Mouse (Mus musculus): ENCODE measurements at regions not wholly inside any gene's neighbourhood (a gene's known extent, or its start where the extent isn't known, plus 50 kb on each side); places are given as distances from the start of the nearest gene placed in this dataset.

DNA sequence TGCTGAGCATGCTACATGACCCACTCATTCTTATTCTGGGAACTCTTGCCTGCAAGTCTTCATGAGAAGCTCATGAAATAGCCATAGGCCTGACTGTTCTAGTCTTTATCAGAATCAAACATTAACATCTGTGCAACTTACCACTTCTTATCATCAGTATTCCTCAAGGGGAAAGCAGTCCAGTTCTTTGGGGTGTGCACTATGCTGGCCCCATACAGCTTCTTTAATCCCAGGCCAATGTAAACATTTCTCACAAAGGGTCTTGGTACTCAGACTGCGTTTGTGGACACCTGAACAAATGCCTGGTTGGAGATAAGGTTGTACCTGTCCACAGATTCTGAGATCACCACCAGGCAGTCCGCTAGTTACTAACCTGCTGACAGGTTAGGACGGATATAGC, 51.3 kb downstream of the 3110018I06Rik start:
- intact Hi-C loops (cut with DNase I) = no loop called here
- DNase-seq = no peak

DNA sequence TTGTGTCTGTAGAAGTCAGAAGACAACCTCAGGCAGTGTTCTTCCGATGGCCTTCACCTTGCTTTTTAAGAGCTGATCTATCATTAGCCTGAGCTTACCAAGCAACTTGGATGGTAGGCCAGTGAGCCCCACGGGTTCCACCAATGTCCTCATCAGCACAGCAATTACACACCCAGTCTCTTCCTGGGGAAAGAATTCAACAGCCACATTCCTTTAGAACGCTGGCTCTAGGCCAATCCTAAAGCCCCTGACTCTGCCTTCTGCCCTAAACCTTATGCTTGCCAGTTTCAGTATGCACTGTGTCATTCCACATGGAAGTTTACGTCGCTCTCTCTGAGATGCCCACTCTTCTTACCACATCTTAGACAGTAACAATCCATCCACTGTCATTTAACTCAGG, 52.8 kb downstream of the 3110018I06Rik start:
- intact Hi-C loops (cut with DNase I) = no loop called here
- DNase-seq = no peak

DNA sequence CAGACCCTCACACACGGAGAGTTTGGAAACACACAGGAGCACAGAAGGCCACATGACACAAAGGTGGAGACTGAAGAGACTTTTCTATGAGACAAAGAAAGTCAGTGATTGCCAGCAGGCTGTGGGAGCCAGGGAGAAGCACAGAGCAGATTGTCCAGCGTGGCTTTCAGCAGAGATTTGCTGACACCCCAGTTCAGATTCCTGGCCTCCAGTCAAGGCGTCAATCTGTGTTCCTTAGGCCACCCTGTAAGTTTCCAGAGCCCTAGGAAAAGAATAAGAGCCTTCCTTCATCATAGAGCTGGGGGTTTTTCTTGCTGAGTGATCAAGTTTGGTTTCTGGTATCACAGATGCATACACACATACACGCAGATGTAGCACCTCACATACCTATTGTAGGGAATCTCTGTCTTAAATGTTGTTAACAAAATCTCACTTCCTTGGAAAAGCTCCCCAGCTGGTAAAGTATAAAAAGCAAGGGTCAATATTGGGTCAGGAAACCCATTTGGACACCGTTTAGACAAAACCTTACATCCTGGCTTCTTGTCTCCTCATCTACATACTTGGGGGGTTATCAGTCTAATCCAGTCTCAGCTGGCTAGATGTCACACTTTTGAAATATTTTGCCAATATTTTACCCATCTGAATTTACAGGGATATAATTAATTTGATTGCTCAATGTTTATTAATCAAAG, 58.9 kb downstream of the 3110018I06Rik start:
- no peak for DNase-seq
- intact Hi-C loops (cut with DNase I) = no loop called here

DNA sequence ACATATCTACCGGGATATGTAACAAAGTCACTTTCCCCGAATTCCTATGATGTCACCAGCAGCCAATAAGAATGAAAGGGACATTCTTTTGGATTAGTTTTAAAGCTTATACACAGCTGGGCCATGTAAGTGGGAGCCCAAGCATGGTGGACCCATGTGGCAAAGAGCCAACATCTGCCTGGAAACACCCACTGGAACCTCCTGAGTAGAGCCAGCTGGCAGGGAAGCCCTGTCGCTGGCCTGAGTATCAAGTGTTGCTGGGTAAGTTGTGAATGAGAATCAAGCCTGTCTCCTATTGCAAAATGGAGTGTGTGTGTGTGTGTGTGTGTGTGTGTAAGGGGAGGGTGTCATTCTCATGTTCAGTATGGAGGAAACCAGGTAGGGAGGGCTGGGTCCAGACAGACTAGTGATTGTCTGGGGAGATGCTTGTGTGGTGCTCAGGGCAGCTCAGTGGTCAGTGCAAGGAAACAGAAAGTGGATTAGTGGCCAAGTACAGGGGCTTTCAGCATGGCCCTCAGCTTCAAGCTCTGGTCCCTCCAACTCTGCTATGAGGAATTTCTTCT, 59.5 kb downstream of the 3110018I06Rik start:
- DNase-seq = no peak
- intact Hi-C loops (cut with DNase I) = no loop called here

DNA sequence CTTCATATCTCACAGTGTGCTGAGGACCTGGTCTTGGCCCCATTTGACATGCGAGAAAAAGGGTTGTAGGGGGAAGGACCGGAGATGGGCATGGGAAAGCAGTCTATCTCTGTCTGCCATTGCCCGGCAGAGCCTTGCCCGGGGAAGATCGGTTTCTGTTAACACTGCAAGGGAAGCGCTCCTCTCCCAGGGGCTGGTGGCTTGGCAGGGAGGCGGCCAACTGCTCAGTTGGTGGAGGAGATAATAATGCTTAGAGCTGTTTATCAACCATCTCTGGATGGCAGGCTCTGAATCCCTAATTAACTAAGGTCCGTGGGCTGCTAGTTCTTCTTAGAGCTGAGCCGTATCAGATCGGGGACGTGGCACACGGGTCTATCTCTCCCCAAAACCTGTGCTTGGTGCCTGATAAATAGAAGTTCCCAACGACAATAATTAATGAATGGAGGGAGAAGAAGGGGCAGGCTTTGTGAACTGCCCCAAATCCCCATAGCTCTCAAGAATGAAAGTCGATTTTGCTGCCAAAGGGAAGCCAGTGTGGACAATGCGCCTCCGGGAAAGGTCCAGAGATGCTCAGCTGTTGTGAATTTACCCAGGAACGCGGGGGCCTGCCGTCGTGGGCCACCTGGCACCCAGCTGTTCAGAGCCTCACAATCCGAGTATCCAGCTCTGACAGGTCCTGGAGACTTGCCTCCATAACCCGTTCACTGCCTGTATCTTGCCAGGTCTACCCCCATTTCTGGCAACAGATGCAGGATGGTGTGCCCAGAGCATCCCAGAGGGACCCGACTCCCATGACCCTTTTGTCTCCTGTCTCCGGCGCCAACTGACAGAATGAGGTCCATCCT, 61.2 kb downstream of the 3110018I06Rik start:
- DNase-seq = no peak
- intact Hi-C loops (cut with DNase I) = no loop called here

DNA sequence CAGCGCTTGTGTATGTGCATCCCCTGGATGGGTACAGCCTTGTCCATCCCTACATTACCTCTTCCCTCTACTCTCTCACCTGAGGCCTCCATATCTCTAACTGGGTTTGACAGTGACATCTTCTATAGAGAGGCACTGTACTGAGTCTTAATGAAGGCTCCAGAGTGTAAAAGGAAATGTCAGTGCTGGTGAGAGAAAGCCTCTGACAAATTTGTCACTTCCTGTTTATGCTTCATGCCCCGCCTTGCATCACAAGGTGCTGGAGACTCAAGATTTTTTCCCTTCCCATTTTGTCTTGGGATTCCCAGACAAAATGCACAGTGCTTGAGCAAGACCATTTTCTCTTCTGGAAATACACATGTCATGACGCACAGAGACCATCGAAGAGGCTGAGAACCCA, 70.8 kb downstream of the 3110018I06Rik start:
- no peak for DNase-seq
- intact Hi-C loops (cut with DNase I) = no loop called here

DNA sequence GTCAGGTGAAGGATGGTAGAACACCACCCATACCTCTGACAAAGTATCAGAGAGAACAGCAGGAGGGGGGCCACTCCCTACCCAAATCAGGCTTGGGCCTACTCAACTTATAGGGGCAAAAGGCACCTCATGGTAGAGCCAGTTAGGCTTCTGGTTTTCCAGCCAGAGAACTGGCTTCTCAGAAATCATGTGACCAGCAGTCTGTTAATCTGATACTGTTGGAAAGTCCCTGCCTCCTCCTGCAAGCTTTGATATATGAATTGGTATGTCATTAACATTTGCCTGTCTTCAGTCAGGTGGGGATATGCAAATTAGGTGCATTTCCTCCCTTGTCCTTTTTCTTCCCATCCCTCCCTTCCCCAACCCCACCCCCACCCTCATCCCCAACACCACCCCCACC, 71.7 kb downstream of the 3110018I06Rik start:
- no peak for DNase-seq
- intact Hi-C loops (cut with DNase I) = no loop called here

DNA sequence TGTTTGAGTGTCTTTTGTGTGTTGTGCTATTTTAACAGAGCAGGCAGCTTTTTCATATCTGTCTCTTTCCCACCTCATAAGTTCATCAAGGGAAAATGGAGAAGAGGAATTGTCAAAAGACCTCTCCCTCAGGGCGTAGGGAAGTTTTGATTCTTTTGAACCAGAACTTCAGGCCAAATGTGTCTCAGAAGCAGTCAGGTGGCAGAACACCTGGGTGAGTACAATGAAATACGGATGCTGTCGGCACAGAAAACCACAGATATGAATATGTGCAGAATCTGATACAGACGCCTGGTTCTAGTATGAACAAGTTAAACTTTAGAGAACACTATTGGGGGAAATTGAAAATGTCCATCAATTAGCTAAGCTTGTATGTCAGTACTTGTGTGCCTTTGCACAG, 84.2 kb downstream of the 3110018I06Rik start:
- intact Hi-C loops (cut with DNase I) = no loop called here
- no peak for DNase-seq

DNA sequence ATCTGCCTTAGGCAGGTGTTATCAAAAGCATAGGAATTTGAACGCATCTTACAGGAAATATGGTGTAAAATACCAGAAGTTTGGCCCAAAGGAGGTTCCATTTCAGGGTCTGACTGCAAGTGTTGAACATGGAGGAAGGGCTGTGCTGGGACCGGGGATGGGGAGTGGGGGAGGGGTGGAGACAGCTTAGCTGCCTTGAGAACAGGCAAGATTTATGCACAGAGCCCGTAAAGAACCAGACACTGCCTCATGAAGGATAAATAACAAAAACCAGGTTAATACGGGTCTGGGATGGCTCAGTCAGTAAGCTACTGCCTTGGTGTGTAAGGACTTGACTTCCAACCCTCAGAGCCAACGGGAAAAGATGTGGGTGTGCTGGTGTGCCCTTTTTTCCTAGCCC, 91.1 kb downstream of the 3110018I06Rik start:
- no peak for DNase-seq
- intact Hi-C loops (cut with DNase I) = no loop called here

DNA sequence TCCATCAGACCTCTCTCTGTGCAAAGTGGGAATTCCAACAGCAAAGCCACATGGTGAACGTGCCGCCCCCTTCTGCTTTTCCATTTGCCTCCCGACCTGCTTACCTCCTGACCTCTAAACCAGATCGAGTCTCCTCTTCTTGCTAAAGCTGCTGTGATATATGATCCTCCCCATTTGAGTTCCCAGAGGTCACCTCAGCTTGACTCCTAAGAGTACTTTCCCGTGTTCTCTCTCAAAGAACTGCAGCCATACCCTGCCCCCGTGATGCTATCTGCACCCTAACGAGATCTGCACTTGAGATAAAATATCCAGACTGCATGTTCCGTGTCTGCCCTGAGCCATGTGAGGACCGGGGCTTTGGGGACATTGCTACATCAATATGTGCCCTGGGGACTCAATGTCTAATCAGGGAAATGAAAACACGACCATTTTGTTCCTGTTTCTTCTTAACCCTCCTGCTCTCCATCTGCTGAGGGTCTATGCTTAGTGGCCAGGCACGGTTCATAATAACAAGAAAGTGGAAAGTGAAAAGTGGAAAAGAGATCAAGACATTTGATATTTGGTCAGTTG, 94.8 kb downstream of the 3110018I06Rik start:
- DNase-seq = no peak
- intact Hi-C loops (cut with DNase I) = no loop called here

DNA sequence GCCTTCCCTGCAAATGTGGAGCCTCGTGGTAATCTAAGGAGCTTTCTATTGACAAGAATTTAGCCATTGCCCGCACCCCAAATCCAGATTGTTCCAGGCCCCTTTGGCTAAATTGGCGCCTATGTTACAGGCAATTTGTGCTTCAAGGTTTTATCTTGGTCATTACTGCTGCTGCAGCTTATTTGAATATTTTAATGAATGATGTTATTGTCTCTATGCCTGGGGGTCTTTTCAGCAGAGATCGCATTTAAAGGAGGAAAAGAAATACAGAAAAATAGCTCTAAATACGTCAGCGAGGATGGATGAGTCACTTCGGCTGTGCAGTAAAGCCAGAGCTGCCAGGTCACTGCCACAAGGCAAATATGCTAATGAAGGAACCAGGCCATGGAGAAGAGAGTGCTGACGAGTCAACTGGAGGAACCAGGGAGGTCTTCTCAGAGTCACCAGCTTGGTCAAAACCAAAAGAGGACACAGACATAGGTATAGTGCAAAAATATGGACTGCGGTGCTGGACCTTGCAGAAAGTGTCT, 97.3 kb downstream of the 3110018I06Rik start:
- intact Hi-C loops (cut with DNase I) = no loop called here
- DNase-seq = no peak

DNA sequence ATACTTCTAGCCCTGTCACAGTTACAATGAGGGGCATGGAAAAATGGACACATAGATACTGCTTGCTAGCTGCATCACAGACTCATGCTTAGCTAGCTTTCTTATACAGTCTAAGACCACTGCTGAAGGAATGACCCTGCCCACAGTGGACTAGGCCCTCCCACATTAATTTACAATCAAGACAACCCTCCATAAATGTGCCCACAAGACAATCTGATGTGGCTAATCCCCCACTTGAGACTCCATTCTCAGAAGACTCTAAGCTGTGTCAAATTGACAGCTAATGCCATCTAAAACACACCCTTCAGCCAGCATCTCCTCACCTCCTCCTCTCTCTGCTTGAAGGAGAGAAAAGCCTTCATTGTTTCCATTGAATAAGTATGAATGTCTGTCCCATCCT, 107.8 kb downstream of the 3110018I06Rik start:
- no peak for DNase-seq
- intact Hi-C loops (cut with DNase I) = no loop called here

DNA sequence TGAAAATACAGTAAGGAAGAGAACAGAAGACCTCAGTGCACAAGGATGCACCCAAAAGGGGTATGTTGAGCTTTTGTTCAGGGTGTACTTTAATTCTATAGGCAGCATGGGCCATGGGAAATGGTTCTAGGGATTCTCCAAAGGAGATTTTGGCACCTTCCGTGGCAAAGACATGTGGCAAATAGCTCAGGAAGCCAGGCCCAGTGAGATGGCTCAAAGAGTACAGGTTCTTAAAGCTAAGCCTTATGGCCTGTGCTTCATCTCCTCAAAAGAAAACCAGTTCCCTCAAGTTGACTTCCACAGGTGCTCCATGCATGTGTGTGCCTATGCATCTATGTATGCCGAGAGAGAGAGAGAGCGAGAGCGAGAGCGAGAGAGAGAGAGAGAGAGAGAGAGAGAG, 112.1 kb downstream of the 3110018I06Rik start:
- intact Hi-C loops (cut with DNase I) = no loop called here
- DNase-seq = no peak

DNA sequence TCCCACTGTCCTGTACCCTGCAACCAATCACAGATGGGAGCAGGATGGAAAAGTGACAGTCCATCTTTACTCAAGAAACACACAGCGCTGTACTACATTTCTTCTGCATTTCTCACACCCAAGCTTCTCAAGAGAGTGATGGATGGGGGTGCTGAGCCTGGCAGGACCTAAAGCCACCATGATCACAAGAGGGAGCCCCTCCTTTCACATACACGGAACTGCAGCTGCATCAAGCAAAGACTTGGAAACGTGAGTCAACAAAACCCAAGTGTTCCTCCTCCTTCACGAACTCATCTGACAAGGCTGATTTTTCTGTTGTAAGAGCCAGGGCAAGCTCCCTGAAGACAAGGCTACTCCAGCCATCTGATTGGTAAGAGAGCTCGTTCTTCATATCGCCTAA, 120.5 kb downstream of the 3110018I06Rik start:
- intact Hi-C loops (cut with DNase I) = no loop called here
- DNase-seq = no peak

DNA sequence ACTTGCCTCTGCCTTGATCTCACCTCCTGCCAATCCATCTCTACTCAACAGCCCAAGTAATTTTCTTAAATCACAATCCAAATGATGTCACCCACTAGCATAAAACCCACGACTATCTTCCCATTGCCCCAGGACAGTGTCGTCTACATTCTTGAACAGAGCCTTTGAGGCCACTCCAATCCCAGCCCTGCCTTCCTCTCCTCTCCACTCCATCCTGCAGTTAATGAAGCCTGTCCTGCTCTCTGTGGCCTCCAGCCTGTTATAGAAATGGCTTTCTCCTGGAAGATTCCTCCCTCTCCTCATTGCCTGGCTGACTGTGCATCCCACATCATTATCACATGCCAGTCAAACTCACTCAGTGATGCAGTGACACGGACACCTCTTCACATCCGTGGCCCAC, 121.6 kb downstream of the 3110018I06Rik start:
- no peak for DNase-seq
- intact Hi-C loops (cut with DNase I) = no loop called here

DNA sequence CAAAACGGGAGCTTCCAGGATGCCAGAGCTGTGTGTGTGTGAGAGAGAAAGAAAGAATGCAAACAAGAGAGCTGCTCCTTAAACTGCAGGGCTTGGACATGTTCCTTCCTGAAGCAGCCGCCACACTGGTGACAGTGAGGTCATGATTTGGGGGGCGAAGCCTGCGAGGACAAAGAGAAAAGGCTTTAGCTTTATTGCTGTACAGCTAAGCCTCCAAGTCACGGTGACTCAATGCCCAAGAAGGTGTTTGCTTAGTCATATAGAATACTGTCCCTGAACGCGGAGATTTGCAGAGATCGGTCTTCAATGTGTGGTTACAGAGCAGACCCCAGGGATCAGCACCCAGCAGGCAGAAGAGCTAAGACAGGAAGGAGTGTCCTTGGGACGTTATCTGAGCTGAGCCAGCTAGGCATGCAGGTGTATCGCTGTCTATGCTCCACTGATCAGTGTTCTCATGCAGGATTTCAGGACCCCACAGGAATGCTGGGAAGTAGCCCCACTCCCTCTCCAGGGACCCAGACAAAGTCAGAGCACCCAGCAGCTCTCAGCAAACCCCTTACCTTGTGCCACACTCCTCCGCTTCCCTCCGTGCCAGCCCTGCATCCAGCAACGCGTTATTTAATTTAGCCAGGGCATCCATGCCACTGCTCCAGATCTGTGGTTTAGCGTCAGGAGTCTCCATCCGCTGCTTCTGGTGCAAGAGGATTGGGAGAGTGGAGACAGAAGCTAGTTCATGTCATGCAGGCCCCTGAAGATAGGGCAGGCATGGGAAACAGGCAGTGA, 129.0 kb downstream of the 3110018I06Rik start:
- no peak for DNase-seq
- intact Hi-C loops (cut with DNase I) = no loop called here

DNA sequence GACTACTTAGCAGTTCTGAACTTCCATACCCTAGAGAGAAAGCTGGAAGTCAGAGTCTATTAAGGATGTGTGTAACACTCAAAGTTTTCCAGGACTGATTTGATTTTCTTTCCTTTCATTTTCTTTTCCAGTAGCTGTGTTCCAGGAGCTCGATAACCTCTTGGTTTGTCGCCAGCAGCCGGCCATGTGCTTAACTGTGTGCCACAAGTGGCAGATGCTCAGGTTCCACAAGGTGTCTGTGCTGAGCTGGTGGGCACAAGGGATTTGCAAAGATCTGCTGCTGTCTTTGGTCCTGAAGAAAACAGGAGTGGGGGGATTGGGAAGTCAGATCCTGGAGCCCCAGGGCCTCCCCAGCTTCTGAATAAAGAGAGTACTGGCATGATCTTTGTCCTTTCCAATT, 136.0 kb downstream of the 3110018I06Rik start:
- no peak for DNase-seq
- intact Hi-C loops (cut with DNase I) = no loop called here

DNA sequence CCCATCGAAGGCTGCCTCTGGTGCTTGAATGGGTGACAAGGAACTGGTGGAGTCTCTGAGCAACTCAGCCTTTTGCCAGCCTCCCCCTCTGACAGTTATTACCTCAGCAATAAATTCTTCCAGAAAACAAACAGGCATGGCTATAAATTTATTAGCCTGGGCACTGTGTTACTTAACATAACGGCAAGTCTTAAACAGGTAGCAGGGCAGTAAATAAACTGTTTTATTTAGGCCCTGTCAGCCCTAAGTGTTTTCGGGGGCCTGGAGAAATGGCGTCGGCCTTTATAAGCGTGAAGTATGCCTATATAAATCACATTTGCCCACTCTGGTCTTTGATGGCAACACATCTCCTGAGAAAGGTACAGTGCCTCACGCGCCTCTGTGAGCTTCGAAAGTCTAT, 159.6 kb downstream of the 3110018I06Rik start:
- no peak for DNase-seq
- intact Hi-C loops (cut with DNase I) = no loop called here

DNA sequence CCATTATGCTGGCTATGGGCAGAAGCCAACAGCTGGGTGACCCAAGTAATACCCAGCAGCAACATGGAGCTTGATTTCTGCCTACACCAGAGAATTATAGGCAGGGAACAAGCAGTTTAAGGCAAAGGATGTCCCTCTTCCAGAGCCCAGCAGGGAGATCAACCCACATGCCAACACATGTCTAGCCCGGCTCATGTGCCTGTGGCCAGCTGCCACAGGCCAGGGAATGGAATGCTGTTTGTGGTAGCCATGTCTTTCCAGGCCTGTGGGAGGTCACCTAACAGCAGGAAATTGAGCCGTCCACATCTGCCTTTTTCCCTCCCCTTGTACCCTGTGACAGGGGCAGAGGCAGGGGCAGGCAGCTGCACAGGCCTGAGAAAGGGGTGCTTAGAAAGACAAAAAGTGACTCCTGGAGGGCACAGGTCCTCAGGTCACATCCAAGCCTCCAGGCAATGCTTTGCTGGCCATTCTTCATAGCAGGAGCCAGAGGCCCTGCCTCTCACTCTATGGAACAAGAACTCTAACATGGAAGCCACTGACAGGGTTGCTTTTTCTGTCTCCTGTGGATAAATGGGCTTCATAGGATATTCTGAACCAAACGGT, 163.8 kb downstream of the 3110018I06Rik start:
- intact Hi-C loops (cut with DNase I) = no loop called here
- DNase-seq = no peak

DNA sequence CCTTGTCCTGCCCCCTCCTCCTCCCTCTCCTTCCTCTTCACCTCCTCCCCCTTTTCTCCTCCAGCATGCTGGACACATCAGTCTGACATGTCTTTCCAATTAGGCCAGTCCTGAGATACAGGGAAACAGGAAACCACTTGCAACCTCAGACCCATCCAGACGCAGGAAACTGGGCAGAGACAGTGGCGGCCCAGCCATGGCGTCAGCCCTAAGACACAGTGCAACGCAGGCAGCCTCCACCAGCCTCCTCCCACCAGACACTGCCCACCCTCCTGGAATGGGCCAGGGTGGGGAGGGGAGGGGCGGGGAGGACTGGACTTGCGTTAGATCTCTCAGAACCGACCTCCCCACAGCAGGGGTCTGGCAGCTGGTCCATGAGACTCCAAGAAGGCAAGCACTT, 164.7 kb downstream of the 3110018I06Rik start:
- no peak for DNase-seq

More for the DNA sequence above, 164.7 kb downstream of the 3110018I06Rik start:
- intact Hi-C loops (cut with DNase I) = no loop called here
